Mouse (Mus musculus) gastrocnemius, adult 2 months (tissue): Measurements from ENCODE around the gene Ralgps2. TPM values are rescaled to one million over a fixed set of nuclear protein-coding genes. Genes with fewer than 3 reads are reported as not detected.
A peak's percentile ranks its signal among the peaks of the same experiment; 100 is the strongest.

Source experiments
- DNase-seq: peaks from one replicate; pipeline ENCODE4 v3.0.0; 2022
- H3K27ac ChIP-seq: fragments of 200-600 bp; 2 replicates; pipeline ENCODE4 v1.8.1; 2022; ENCODE audit warnings: mild to moderate bottlenecking
- H3K4me3 ChIP-seq: fragments of 200-600 bp; 2 replicates; pipeline ENCODE4 v1.8.1; 2022; ENCODE audit warnings: mild to moderate bottlenecking, moderate library complexity
- CTCF ChIP-seq: fragments of 200-600 bp; IDR thresholded peaks from 2 replicates; pipeline ENCODE4 v1.8.1; 2022; ENCODE audit warnings: antibody characterized with exemption, mild to moderate bottlenecking, moderate library complexity
- intact Hi-C: fragments of 180-260 bp; cut with DNase I; formaldehyde crosslinking; loops from one replicate; pipeline ENCODE4 v1.15.1; 2025
- total RNA-seq, 2 experiments: library from RNA; stranded (reverse); gene quantifications; 2 replicates each; pipeline ENCODE4 v1.2.3; 2021

Ralgps2 gene
- total RNA-seq, 2 experiments from 2014 or later = 1.5 to 1.9 TPM

- intact Hi-C loops = no loop called here
- no peak for DNase-seq
- no peak overlapping the region for H3K27ac ChIP-seq
- peak; percentile 31; the same call in 1 of the 2 replicates for TF ChIP-seq CTCF
- no peak overlapping the region for H3K4me3 ChIP-seq
Measured at GRCm38 (mm10) chr1:156764584-156764983, 174.8 kb downstream of the Ralgps2 start.

GRCm38 (mm10) chr1:156763280-156763679 lies 176.1 kb downstream of the Ralgps2 start:
- DNase-seq = peak; percentile 36

DNA sequence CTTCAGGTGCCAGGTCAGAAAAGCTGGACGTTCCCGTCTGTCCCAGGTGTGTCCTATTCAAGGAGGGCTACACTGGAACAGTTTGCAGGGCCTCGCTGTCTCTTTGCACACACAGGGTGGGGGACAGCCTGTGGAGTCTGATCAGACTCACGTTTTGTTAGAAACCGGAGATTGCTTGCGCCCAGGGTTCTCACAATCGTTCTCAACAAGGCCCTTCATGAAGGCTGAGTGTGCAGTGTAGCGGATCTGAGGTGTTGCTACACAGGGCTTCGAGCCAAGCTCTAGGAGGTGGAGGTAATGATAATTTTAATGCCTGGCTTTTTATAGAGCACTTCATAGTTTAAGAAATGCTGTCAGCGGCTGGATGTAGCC lies 178.0 kb downstream of the Ralgps2 start:
- DNase-seq = no peak
- no peak overlapping the region for H3K27ac ChIP-seq
- TF ChIP-seq CTCF = no peak
- H3K4me3 ChIP-seq = no peak overlapping the region
- intact Hi-C loops = no loop called here

More at GRCm38 (mm10) chr1:156763280-156763679, 176.1 kb downstream of the Ralgps2 start:
- Histone ChIP-seq H3K4me3 (no peak overlapping the region), H3K27ac (0 out of 2 replicates have a peak overlapping the region, but pooled peaks have one; percentile 2)
- intact Hi-C loops = no loop called here
- TF ChIP-seq CTCF = no peak

DNA sequence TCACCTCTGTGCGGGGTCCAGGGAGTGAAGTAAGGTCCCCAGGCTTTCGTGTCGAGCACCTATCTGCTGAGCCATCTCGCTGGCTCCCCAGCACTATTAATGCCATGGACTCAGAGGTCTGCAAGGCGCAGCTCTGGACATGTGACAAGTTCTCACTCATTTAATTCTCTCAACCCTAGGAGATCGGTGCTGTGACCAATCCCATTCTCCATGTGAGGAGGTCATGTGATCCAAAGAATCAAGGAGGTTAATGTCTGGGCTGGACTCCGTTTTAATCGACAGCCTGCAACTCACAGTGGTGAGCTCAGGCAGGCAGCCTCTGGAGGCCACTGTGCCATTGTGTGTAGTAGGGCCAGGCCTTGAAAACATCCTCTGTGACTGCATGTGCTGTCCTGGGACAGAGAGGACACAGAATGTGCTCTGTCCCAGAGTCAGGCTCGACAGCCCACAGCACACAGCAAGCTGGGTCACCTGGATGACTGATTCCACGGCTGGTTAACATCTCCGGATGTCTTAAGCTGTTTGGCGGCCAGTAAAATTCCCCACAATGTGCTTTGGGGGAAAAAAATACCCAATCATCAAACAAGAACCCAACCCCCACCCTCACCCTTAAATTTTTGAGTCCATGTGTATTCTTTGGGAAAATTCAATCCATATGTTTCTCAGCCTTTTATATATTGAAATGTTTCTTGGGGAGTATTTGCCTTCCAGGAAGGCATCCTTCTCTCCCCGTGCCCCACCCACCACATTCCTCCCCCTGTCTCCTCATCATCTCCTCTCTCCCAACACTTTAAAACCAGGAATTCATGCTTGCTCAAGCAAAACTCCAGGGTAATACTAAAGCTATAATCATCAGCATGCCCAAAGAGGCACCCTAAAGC lies 178.6 kb downstream of the Ralgps2 start:
- no peak overlapping the region for H3K27ac ChIP-seq
- intact Hi-C loops = no loop called here
- DNase-seq = no peak
- no peak for TF ChIP-seq CTCF
- no peak overlapping the region for H3K4me3 ChIP-seq

GRCm38 (mm10) chr1:156758326-156758725 lies 181.1 kb downstream of the Ralgps2 start:
- Histone ChIP-seq H3K27ac (peak overlapping the region; percentile 31; the same call in 1 of the 2 replicates), H3K4me3 (no peak overlapping the region)
- intact Hi-C loops = no loop called here
- no peak for TF ChIP-seq CTCF
- DNase-seq = no peak

- no peak for TF ChIP-seq CTCF
- peak overlapping the region; percentile 4; the same call in 1 of the 2 replicates for H3K4me3 ChIP-seq
- intact Hi-C loops = loop anchor here (5.0 kb wide), 1 partner anchor 132 kb away; no protein-coding TSS in a partner anchor
- peak; percentile 67 for DNase-seq
- peak overlapping the region; percentile 74 for H3K27ac ChIP-seq
Measured at GRCm38 (mm10) chr1:156754608-156755413, 184.6 kb downstream of the Ralgps2 start.

Other genes starting within 250 kb of the Ralgps2 start
- 10 to 100 TPM; 28.5 to 35.2 TPM for gene Fam20b, start 220.5 kb downstream of the Ralgps2 start, total RNA-seq
- gene Angptl1, start 101.1 kb downstream of the Ralgps2 start, total RNA-seq = 10 to 100 TPM in 1 of 2 experiments, 1 to 10 TPM in 1; 8.1 to 14.2 TPM
- not detected for gene Tex35, start 169.1 kb upstream of the Ralgps2 start, total RNA-seq